Mouse (Mus musculus) heart, embryonic 12.5 days (tissue): ENCODE data around the gene Pramef12. TPM values are rescaled to one million over a fixed set of nuclear protein-coding genes. Genes with fewer than 3 reads are reported as not detected.

ENCODE experiments used
- ATAC-seq: fragments of 200-750 bp; cut with Nextera tagmentation; 2 replicates; pipeline ENCODE4 v1.8.0; 2017; ENCODE audit warnings: moderate TSS enrichment, moderate library complexity; ENCODE audit not compliant: insufficient number of reproducible peaks, low FRiP score
- H3K27ac ChIP-seq: fragments of 300-500 bp; sonication (generic); 2 replicates; pipeline ENCODE4 v1.5.1; 2016; ENCODE audit warnings: mild to moderate bottlenecking, moderate library complexity; ENCODE audit not compliant: poor library complexity, severe bottlenecking
- H3K27me3 ChIP-seq: fragments of 300-500 bp; sonication (generic); replicated peaks from 2 replicates; pipeline ENCODE4 v1.6.1; 2016; ENCODE audit warnings: mild to moderate bottlenecking, moderate library complexity
- H3K36me3 ChIP-seq: fragments of 300-500 bp; sonication (generic); 2 replicates; pipeline ENCODE4 v1.6.1; 2016; ENCODE audit warnings: mild to moderate bottlenecking, moderate library complexity
- H3K4me1 ChIP-seq: fragments of 300-500 bp; sonication (generic); replicated peaks from 2 replicates; pipeline ENCODE4 v1.6.1; 2016; ENCODE audit warnings: mild to moderate bottlenecking
- H3K4me2 ChIP-seq: fragments of 300-500 bp; sonication (generic); 2 replicates; pipeline ENCODE4 v1.6.1; 2016; ENCODE audit warnings: mild to moderate bottlenecking, moderate library complexity
- H3K4me3 ChIP-seq: fragments of 300-500 bp; sonication (generic); 2 replicates; pipeline ENCODE4 v1.5.1; 2016; ENCODE audit warnings: mild to moderate bottlenecking
- H3K9ac ChIP-seq: fragments of 300-500 bp; sonication (generic); 2 replicates; pipeline ENCODE4 v1.6.1; 2016; ENCODE audit warnings: mild to moderate bottlenecking, moderate library complexity
- H3K9me3 ChIP-seq: fragments of 300-500 bp; sonication (generic); replicated peaks from 2 replicates; pipeline ENCODE4 v1.6.1; 2016; ENCODE audit warnings: mild to moderate bottlenecking, moderate library complexity
- WGBS: fragments of 180-500 bp; shearing (Covaris S2); methylation state at CpG from one replicate; pipeline ENCODE4 v1.1.7; 2016; 5-methylcytosine and 5-hydroxymethylcytosine counted together
- polyA plus RNA-seq: library from polyadenylated mRNA; unstranded; fragments of >200 nt; fragmentation: Nextera tagmentation; extraction: Ambion mirVana; gene quantifications from 2 replicates; pipeline ENCODE4 v1.2.1, GENCODE M21; 2016

Gene Pramef12
- 0.06 and 0.12 TPM in 2 replicates for polyA plus RNA-seq

GRCm38 (mm10) chr4:144408290-144408689 lies at the start of gene Pramef12:
TSS of gene Pramef12 (minus strand) at chr4:144408464.
- Histone ChIP-seq H3K4me3 (no peak within 1 kb of the TSS), H3K9ac (no peak within 1 kb of the TSS), H3K4me1 (peaks cover 6% of the 10 kb centered on the region; the same call in 1 of the 2 replicates), H3K27ac (no peak within 1 kb of the TSS), H3K36me3 (no peaks in the 10 kb centered on the region), H3K4me2 (no peak within 1 kb of the TSS), H3K27me3 (no peaks in the 10 kb centered on the region), H3K9me3 (no peaks in the 10 kb centered on the region)
- no peak for ATAC-seq
- 60% methylated on average over 9 of the region's 9 CpGs for WGBS

- Histone ChIP-seq H3K27ac (no peak within 1 kb of the TSS), H3K9ac (no peak within 1 kb of the TSS), H3K4me3 (no peak within 1 kb of the TSS), H3K27me3 (no peaks in the 10 kb centered on the region), H3K4me1 (no peaks in the 10 kb centered on the region), H3K9me3 (no peaks in the 10 kb centered on the region), H3K36me3 (no peaks in the 10 kb centered on the region), H3K4me2 (no peak within 1 kb of the TSS)
- no peak for ATAC-seq
- 63% methylated on average over 2 of the region's 2 CpGs for WGBS
Observed at GRCm38 (mm10) chr4:144453217-144453616, 45.0 kb upstream of the Pramef12 start, which contains the start of gene Gm9944. TSS of gene Gm9944 (minus strand) at chr4:144453317.

GRCm38 (mm10) chr4:144448546-144448945 lies 40.3 kb upstream of the Pramef12 start:
- H3K4me3 ChIP-seq: no peak overlapping the region
- no peak for ATAC-seq
- WGBS: 67% methylated on average over 2 of the region's 2 CpGs

GRCm38 (mm10) chr4:144441582-144441981 lies 33.3 kb upstream of the Pramef12 start:
- Histone ChIP-seq H3K9me3 (peaks cover 7% of the 10 kb centered on the region; the same call in 1 of the 2 replicates), H3K9ac (no peak overlapping the region), H3K27ac (no peak overlapping the region), H3K36me3 (no peaks in the 10 kb centered on the region), H3K4me2 (no peak overlapping the region), H3K27me3 (no peaks in the 10 kb centered on the region), H3K4me3 (no peak overlapping the region), H3K4me1 (no peaks in the 10 kb centered on the region)
- 57% methylated on average over 1 of the region's 1 CpGs for WGBS
- ATAC-seq: no peak

More at GRCm38 (mm10) chr4:144448546-144448945, 40.3 kb upstream of the Pramef12 start:
- Histone ChIP-seq H3K27me3 (no peaks in the 10 kb centered on the region), H3K9me3 (no peaks in the 10 kb centered on the region), H3K36me3 (no peaks in the 10 kb centered on the region), H3K27ac (no peak overlapping the region), H3K4me2 (no peak overlapping the region), H3K9ac (no peak overlapping the region), H3K4me1 (no peaks in the 10 kb centered on the region)

- no peak overlapping the region for H3K27ac ChIP-seq
- ATAC-seq: no peak; the same call in 1 of the 2 replicates
- no peak overlapping the region for H3K4me2 ChIP-seq
- H3K4me1 ChIP-seq: no peaks in the 10 kb centered on the region
- no peak overlapping the region for H3K9ac ChIP-seq
- H3K9me3 ChIP-seq: peaks cover 7% of the 10 kb centered on the region; the same call in 1 of the 2 replicates
- H3K36me3 ChIP-seq: no peaks in the 10 kb centered on the region
- H3K27me3 ChIP-seq: no peaks in the 10 kb centered on the region
- WGBS: 77% methylated on average over 4 of the region's 4 CpGs
- no peak overlapping the region for H3K4me3 ChIP-seq
Observed at GRCm38 (mm10) chr4:144441095-144441494, 32.8 kb upstream of the Pramef12 start.

- Histone ChIP-seq H3K27ac (no peak within 1 kb of the TSS), H3K4me3 (no peak within 1 kb of the TSS), H3K9me3 (peaks cover 7% of the 10 kb centered on the region; the same call in 1 of the 2 replicates), H3K4me2 (no peak within 1 kb of the TSS), H3K36me3 (no peaks in the 10 kb centered on the region), H3K27me3 (no peaks in the 10 kb centered on the region), H3K4me1 (no peaks in the 10 kb centered on the region), H3K9ac (no peak within 1 kb of the TSS)
- ATAC-seq: no peak
Observed at GRCm38 (mm10) chr4:144438672-144439071, 30.4 kb upstream of the Pramef12 start, which contains the start of gene 1700012P22Rik. TSS of gene 1700012P22Rik (minus strand) at chr4:144438772.

GRCm38 (mm10) chr4:144433216-144433615 lies 25.0 kb upstream of the Pramef12 start:
- ATAC-seq: no peak
- no peak overlapping the region for H3K4me2 ChIP-seq
- no peak overlapping the region for H3K9ac ChIP-seq
- WGBS: 79% methylated on average over 5 of the region's 5 CpGs
- H3K4me1 ChIP-seq: no peaks in the 10 kb centered on the region
- no peaks in the 10 kb centered on the region for H3K36me3 ChIP-seq
- H3K27me3 ChIP-seq: no peaks in the 10 kb centered on the region
- no peak overlapping the region for H3K27ac ChIP-seq
- H3K9me3 ChIP-seq: no peaks in the 10 kb centered on the region
- H3K4me3 ChIP-seq: no peak overlapping the region

- Histone ChIP-seq H3K4me2 (no peak overlapping the region), H3K9me3 (no peaks in the 10 kb centered on the region), H3K27me3 (no peaks in the 10 kb centered on the region), H3K4me3 (no peak overlapping the region), H3K4me1 (no peaks in the 10 kb centered on the region), H3K9ac (no peak overlapping the region), H3K27ac (no peak overlapping the region), H3K36me3 (no peaks in the 10 kb centered on the region)
- ATAC-seq: no peak
- WGBS: 72% methylated on average over 2 of the region's 2 CpGs
Observed at GRCm38 (mm10) chr4:144430723-144431122, 22.5 kb upstream of the Pramef12 start.

GRCm38 (mm10) chr4:144428868-144429267 lies 20.6 kb upstream of the Pramef12 start:
- H3K4me3 ChIP-seq: no peak overlapping the region
- H3K4me1 ChIP-seq: no peaks in the 10 kb centered on the region
- H3K27ac ChIP-seq: no peak overlapping the region
- H3K9me3 ChIP-seq: no peaks in the 10 kb centered on the region
- no peak overlapping the region for H3K9ac ChIP-seq
- no peaks in the 10 kb centered on the region for H3K27me3 ChIP-seq
- no peak for ATAC-seq
- 16% methylated on average over 3 of the region's 3 CpGs for WGBS
- no peak overlapping the region for H3K4me2 ChIP-seq
- H3K36me3 ChIP-seq: no peaks in the 10 kb centered on the region

GRCm38 (mm10) chr4:144424590-144424989 lies 16.3 kb upstream of the Pramef12 start:
- no peak for ATAC-seq
- WGBS: 76% methylated on average over 5 of the region's 5 CpGs
- H3K9ac ChIP-seq: no peak overlapping the region
- no peak overlapping the region for H3K4me3 ChIP-seq
- no peaks in the 10 kb centered on the region for H3K36me3 ChIP-seq
- H3K27ac ChIP-seq: no peak overlapping the region
- no peak overlapping the region for H3K4me2 ChIP-seq
- H3K27me3 ChIP-seq: no peaks in the 10 kb centered on the region
- H3K9me3 ChIP-seq: no peaks in the 10 kb centered on the region
- H3K4me1 ChIP-seq: no peaks in the 10 kb centered on the region

GRCm38 (mm10) chr4:144420644-144421043 lies 12.4 kb upstream of the Pramef12 start:
- no peaks in the 10 kb centered on the region for H3K9me3 ChIP-seq
- no peak overlapping the region for H3K27ac ChIP-seq
- H3K27me3 ChIP-seq: no peaks in the 10 kb centered on the region
- ATAC-seq: no peak
- no peaks in the 10 kb centered on the region for H3K4me1 ChIP-seq
- no peak overlapping the region for H3K4me2 ChIP-seq
- H3K36me3 ChIP-seq: no peaks in the 10 kb centered on the region
- no peak overlapping the region for H3K4me3 ChIP-seq
- no peak overlapping the region for H3K9ac ChIP-seq

- Histone ChIP-seq H3K36me3 (no peaks in the 10 kb centered on the region), H3K4me2 (no peak overlapping the region), H3K9me3 (no peaks in the 10 kb centered on the region), H3K9ac (no peak overlapping the region), H3K27me3 (no peaks in the 10 kb centered on the region), H3K27ac (no peak overlapping the region), H3K4me3 (no peak overlapping the region), H3K4me1 (peaks cover 8% of the 10 kb centered on the region; the same call in 1 of the 2 replicates)
- no peak for ATAC-seq
- WGBS: 62% methylated on average over 3 of the region's 3 CpGs
Observed at GRCm38 (mm10) chr4:144406261-144406660, 2.0 kb downstream of the Pramef12 start.
